Mouse (Mus musculus) erythroblast, embryonic 14.5 days (primary cell): Measurements from ENCODE around the gene Fgfr2. TPM values are rescaled to one million over a fixed set of nuclear protein-coding genes. Genes with fewer than 3 reads are reported as not detected.

Experiments
- H3K27me3 ChIP-seq: 2 replicates; pipeline ENCODE4 v1.6.1; 2012; ENCODE audit warnings: inconsistent platforms; ENCODE audit not compliant: control insufficient read depth
- H3K36me3 ChIP-seq: 2 replicates; pipeline ENCODE4 v1.6.1; 2012; ENCODE audit warnings: mild to moderate bottlenecking, inconsistent platforms; ENCODE audit not compliant: control insufficient read depth
- H3K4me1 ChIP-seq: 2 replicates; pipeline ENCODE4 v1.6.1; 2012; ENCODE audit warnings: inconsistent platforms; ENCODE audit not compliant: control insufficient read depth
- H3K4me3 ChIP-seq: replicated peaks from 2 replicates; pipeline ENCODE3; 2012; ENCODE audit warnings: moderate library complexity, mild to moderate bottlenecking, inconsistent platforms
- H3K9me3 ChIP-seq: 2 replicates; pipeline ENCODE4 v1.6.1; 2012; ENCODE audit warnings: low read length, inconsistent platforms, mixed read lengths; ENCODE audit not compliant: control insufficient read depth
- GATA1 ChIP-seq: IDR thresholded peaks from 2 replicates; pipeline ENCODE4 v1.6.1; 2012; ENCODE audit warnings: low read length, inconsistent platforms, mixed read lengths
- TAL1 ChIP-seq: IDR thresholded peaks from 3 replicates; pipeline ENCODE4 v1.6.1; 2012; ENCODE audit warnings: low read length, inconsistent platforms, mixed read lengths
- polyA plus RNA-seq: library from polyadenylated mRNA; stranded (reverse); fragments of >175 nt; gene quantifications from 2 replicates; pipeline ENCODE4 v1.2.3, GENCODE M21; 2012

The Fgfr2 gene
- polyA plus RNA-seq, 1 experiment = not detected

- no peaks in the 10 kb centered on the region for H3K36me3 ChIP-seq
- TF ChIP-seq GATA1 (no peak), TAL1 (no peak)
- peaks cover 20% of the 10 kb centered on the region; the same call in 1 of the 2 replicates for H3K9me3 ChIP-seq
- H3K4me1 ChIP-seq = no peaks in the 10 kb centered on the region
- H3K27me3 ChIP-seq = peaks cover 82% of the 10 kb centered on the region
- H3K4me3 ChIP-seq = no peak overlapping the region
Measured at GRCm38 (mm10) chr7:131541184-131542114, 1581.7 kb downstream of the Fgfr2 start.

DNA sequence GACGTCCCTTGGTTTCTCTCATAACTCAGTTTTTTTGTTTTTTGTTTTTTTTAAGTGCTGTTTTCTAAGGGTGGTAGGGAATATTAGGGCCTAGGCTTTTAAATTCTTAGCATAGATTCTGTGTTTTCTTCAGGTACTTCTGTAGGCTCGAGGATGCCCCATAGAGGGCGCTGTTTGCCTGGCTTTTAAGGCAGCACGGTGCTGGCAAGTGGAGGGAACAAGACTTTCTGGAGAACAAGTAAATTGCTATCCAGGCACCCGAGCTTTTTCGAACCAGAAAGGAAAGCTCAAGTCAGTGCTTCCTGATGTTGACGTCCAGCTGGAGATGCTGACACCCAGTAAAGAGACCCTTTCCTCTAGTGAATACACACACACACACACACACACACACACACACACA is 1583.2 kb downstream of the Fgfr2 start:
- TF ChIP-seq GATA1 (no peak), TAL1 (no peak)
- H3K9me3 ChIP-seq = peaks cover 20% of the 10 kb centered on the region; the same call in 1 of the 2 replicates
- no peaks in the 10 kb centered on the region for H3K36me3 ChIP-seq
- no peaks in the 10 kb centered on the region for H3K4me1 ChIP-seq
- H3K27me3 ChIP-seq = peaks cover 71% of the 10 kb centered on the region
- H3K4me3 ChIP-seq = no peak overlapping the region

- no peak for TF ChIP-seq GATA1
- TF ChIP-seq TAL1 = no peak
- no peaks in the 10 kb centered on the region for H3K4me1 ChIP-seq
- no peaks in the 10 kb centered on the region for H3K36me3 ChIP-seq
- no peak overlapping the region for H3K4me3 ChIP-seq
- no peaks in the 10 kb centered on the region for H3K27me3 ChIP-seq
- no peaks in the 10 kb centered on the region for H3K9me3 ChIP-seq
Measured at GRCm38 (mm10) chr7:131503739-131504138, 1619.4 kb downstream of the Fgfr2 start.

DNA sequence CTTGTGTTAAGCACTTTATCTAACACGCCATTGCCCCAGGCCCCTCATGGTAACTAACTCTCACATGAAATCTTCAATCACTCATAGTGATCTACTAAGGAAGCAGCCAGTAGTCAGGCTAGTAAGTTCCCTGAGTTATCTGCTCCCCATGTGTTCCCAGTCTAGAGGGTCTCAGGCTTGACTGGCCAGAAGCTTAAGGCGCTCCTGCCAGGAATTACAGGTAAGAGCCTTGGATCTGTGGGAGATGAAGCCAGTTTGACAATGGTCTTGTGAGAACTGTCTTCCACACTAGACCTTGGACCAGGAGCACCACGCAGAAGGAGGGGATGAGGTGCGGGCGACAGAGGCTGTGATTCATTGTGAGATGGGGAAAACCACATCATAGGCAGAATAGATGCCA is 1644.7 kb downstream of the Fgfr2 start:
- Histone ChIP-seq H3K4me1 (no peaks in the 10 kb centered on the region), H3K4me3 (no peak overlapping the region), H3K27me3 (no peaks in the 10 kb centered on the region), H3K9me3 (no peaks in the 10 kb centered on the region), H3K36me3 (no peaks in the 10 kb centered on the region)
- no peak for TF ChIP-seq TAL1
- TF ChIP-seq GATA1 = no peak

- TF ChIP-seq GATA1 (no peak), TAL1 (no peak)
- Histone ChIP-seq H3K4me1 (no peaks in the 10 kb centered on the region), H3K27me3 (no peaks in the 10 kb centered on the region)
Measured at GRCm38 (mm10) chr7:131477140-131477539, 1646.0 kb downstream of the Fgfr2 start.

GRCm38 (mm10) chr7:131471551-131471950 is 1651.6 kb downstream of the Fgfr2 start:
- Histone ChIP-seq H3K36me3 (no peaks in the 10 kb centered on the region), H3K4me1 (no peaks in the 10 kb centered on the region), H3K9me3 (no peaks in the 10 kb centered on the region), H3K27me3 (no peaks in the 10 kb centered on the region), H3K4me3 (no peak overlapping the region)
- no peak for TF ChIP-seq TAL1
- TF ChIP-seq GATA1 = no peak

More at GRCm38 (mm10) chr7:131477140-131477539, 1646.0 kb downstream of the Fgfr2 start:
- Histone ChIP-seq H3K36me3 (no peaks in the 10 kb centered on the region), H3K4me3 (no peak overlapping the region), H3K9me3 (no peaks in the 10 kb centered on the region)

DNA sequence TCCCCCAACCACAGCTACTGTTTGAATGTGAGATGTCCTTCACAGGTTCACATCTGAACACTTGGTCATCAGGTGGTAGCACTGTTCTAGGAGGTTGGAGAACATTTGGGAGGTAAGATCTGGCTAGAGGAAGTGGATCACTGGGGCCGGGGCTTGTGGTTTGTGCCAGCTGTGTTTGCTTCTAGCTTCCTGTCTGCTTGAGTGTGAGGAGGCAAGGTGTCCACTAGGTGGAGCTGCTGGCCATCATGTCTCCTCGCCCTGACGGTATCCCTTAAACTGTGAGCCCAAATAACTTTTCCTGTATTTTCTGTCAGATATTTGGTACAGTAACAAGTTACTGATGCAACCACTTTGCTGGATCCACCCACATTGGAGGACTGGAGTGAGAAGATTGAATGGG is 1653.6 kb downstream of the Fgfr2 start:
- no peaks in the 10 kb centered on the region for H3K27me3 ChIP-seq
- no peak overlapping the region for H3K4me3 ChIP-seq
- H3K4me1 ChIP-seq = no peaks in the 10 kb centered on the region
- no peaks in the 10 kb centered on the region for H3K9me3 ChIP-seq
- TF ChIP-seq TAL1 = no peak
- TF ChIP-seq GATA1 = no peak
- H3K36me3 ChIP-seq = no peaks in the 10 kb centered on the region

GRCm38 (mm10) chr7:131467312-131467711 is 1655.8 kb downstream of the Fgfr2 start:
- no peak overlapping the region for H3K4me3 ChIP-seq
- H3K36me3 ChIP-seq = no peaks in the 10 kb centered on the region
- TF ChIP-seq GATA1 = no peak
- no peak for TF ChIP-seq TAL1
- H3K27me3 ChIP-seq = no peaks in the 10 kb centered on the region
- no peaks in the 10 kb centered on the region for H3K9me3 ChIP-seq
- H3K4me1 ChIP-seq = no peaks in the 10 kb centered on the region

DNA sequence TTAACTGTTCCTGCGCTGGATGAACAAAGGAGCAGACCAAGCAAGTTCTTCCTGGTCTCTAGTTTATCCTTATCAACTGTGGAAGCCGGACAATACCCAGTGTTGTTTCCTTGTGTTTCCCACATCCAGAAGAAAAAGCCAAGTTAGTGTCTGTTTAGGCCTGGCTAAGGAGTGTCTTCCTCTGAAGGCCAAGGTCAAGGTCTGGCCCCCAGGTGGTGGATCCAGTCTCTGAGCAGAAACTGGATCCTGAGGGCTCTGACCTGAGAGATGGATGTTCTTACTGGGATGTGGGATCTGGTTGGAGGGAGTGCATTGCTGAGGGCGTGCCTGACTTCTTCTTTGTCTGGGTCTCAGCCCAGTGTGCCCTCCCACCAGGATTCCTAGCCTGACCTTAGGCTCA is 1657.4 kb downstream of the Fgfr2 start:
- Histone ChIP-seq H3K36me3 (no peaks in the 10 kb centered on the region), H3K27me3 (no peaks in the 10 kb centered on the region), H3K4me3 (no peak overlapping the region), H3K4me1 (no peaks in the 10 kb centered on the region), H3K9me3 (no peaks in the 10 kb centered on the region)
- TF ChIP-seq GATA1 (no peak), TAL1 (no peak)
